ENCODE assay signal across 30 mouse cellular contexts in genomic region chr1:19900983-19901531, GRCm38 (mm10).
DNase-seq lines count a peak whose midpoint lies in the region; ATAC-seq and TF ChIP-seq lines count a peak whose summit lies in the region.
"Had no signal": no experiment of that assay in that cellular context is flagged by ENCODE, and none has a peak within 500 bp of the region (broad histone marks: within the 10 kb centered on the region; RNA-seq: fewer than 3 reads in every experiment).

No protein-coding gene starts in this region.

- H3K9me3 ChIP-seq in midbrain, embryonic 10.5 days (replicated peaks): no peaks in the 10 kb centered on the region
- no peaks in the 10 kb centered on the region for H3K9me3 ChIP-seq in midbrain, postnatal 0 days (ENCODE audit: low read length)
- H3K9me3 ChIP-seq in midbrain, embryonic 16.5 days (replicated peaks; ENCODE audit: control insufficient read depth, low read length, poor library complexity, severe bottlenecking): no peaks in the 10 kb centered on the region
- H3K9me3 ChIP-seq: embryonic facial prominence, embryonic 15.5 days; hindbrain, embryonic 12.5 days; intestine, embryonic 15.5 days; limb, embryonic 10.5 days; limb, embryonic 15.5 days; liver, embryonic 13.5 days had no signal

- no peak for ATAC-seq in midbrain, postnatal 0 days (ENCODE audit: low FRiP score)
- ATAC-seq in midbrain, embryonic 16.5 days: peak; percentile 37; the same call in 1 of the 2 replicates
- ATAC-seq: activated CD4-positive, CD25-positive, alpha-beta regulatory T cell, adult 4 months; hindbrain, postnatal 0 days; intestine, embryonic 15.5 days; lung, postnatal 0 days had no signal

- DNase-seq in embryo, embryonic 10 days (ENCODE audit: low spot score): peak; percentile 34
- no peak for DNase-seq in embryo, embryonic 9.5 days (ENCODE audit: extremely low spot score)
- DNase-seq in midbrain, embryonic 10.5 days (ENCODE audit: low spot score): peak; percentile 49
- DNase-seq in midbrain, postnatal 0 days (ENCODE audit: low spot score): no peak
- no peak for DNase-seq in lung, postnatal 36 days
- DNase-seq in left cerebral cortex, postnatal 36 days (ENCODE audit: low spot score in 2 of 2): no peak
- DNase-seq: adrenal gland, adult 2 months; adrenal gland, postnatal 36 days; cerebellum, adult 2 months; cerebellum, postnatal 14 days; gastrocnemius, postnatal 36 days; heart, adult 18-20 months; heart, postnatal 36 days; kidney, adult 2 months; kidney, postnatal 36 days; liver, embryonic 13.5 days; lung, adult 18-20 months had no signal

- no peak overlapping the region for H3K9ac ChIP-seq in midbrain, postnatal 0 days (replicated peaks; ENCODE audit: low read length, poor library complexity, severe bottlenecking)
- no peak overlapping the region for H3K9ac ChIP-seq in midbrain, embryonic 16.5 days (ENCODE audit: low read depth, low read length)
- H3K9ac ChIP-seq: embryonic facial prominence, embryonic 15.5 days; hindbrain, embryonic 12.5 days; intestine, embryonic 15.5 days; limb, embryonic 15.5 days; liver, embryonic 13.5 days had no signal

- H3K36me3 ChIP-seq in midbrain, embryonic 10.5 days: no peaks in the 10 kb centered on the region
- no peaks in the 10 kb centered on the region for H3K36me3 ChIP-seq in midbrain, postnatal 0 days (ENCODE audit: insufficient read depth, low read length)
- H3K36me3 ChIP-seq in midbrain, embryonic 16.5 days (ENCODE audit: control insufficient read depth, insufficient read depth, low read length): no peaks in the 10 kb centered on the region
- H3K36me3 ChIP-seq: embryonic facial prominence, embryonic 15.5 days; hindbrain, embryonic 12.5 days; intestine, embryonic 15.5 days; limb, embryonic 10.5 days; limb, embryonic 15.5 days; liver, embryonic 13.5 days had no signal

- 19% methylated on average over 2 of the region's 2 CpGs for WGBS in midbrain, embryonic 10.5 days
- 39% methylated on average over 2 of the region's 2 CpGs for WGBS in midbrain, postnatal 0 days
- WGBS in midbrain, embryonic 16.5 days: 29% methylated on average over 2 of the region's 2 CpGs

- peaks cover 87% of the 10 kb centered on the region for H3K27me3 ChIP-seq in midbrain, embryonic 10.5 days (ENCODE audit: low read depth, poor library complexity, severe bottlenecking)
- H3K27me3 ChIP-seq in midbrain, postnatal 0 days (ENCODE audit: insufficient read depth, low read length): no peaks in the 10 kb centered on the region; the same call in 1 of the 2 replicates
- H3K27me3 ChIP-seq in midbrain, embryonic 16.5 days (ENCODE audit: control insufficient read depth, insufficient read depth, low read depth, low read length): no peaks in the 10 kb centered on the region
- H3K27me3 ChIP-seq: CH12.LX; embryonic facial prominence, embryonic 15.5 days; hindbrain, embryonic 12.5 days; intestine, embryonic 15.5 days; limb, embryonic 15.5 days; liver, embryonic 13.5 days had no signal

- H3K4me2 ChIP-seq in midbrain, postnatal 0 days (ENCODE audit: low read depth, low read length, poor library complexity, severe bottlenecking): no peak overlapping the region
- H3K4me2 ChIP-seq in midbrain, embryonic 16.5 days (ENCODE audit: low read length): no peak overlapping the region
- H3K4me2 ChIP-seq: embryonic facial prominence, embryonic 15.5 days; heart, embryonic 11.5 days; hindbrain, embryonic 12.5 days; intestine, embryonic 15.5 days; limb, embryonic 15.5 days; liver, embryonic 13.5 days had no signal

- peaks cover 37% of the 10 kb centered on the region for H3K4me1 ChIP-seq in midbrain, embryonic 10.5 days
- no peaks in the 10 kb centered on the region for H3K4me1 ChIP-seq in midbrain, postnatal 0 days (ENCODE audit: insufficient read depth, low read length)
- peaks cover 7% of the 10 kb centered on the region; the same call in 1 of the 2 replicates for H3K4me1 ChIP-seq in midbrain, embryonic 16.5 days (ENCODE audit: control insufficient read depth, insufficient read depth, low read length)
- H3K4me1 ChIP-seq: embryonic facial prominence, embryonic 15.5 days; intestine, embryonic 15.5 days; limb, embryonic 10.5 days; limb, embryonic 15.5 days; liver, embryonic 13.5 days had no signal

- intact Hi-C loops in left cerebral cortex, postnatal 36 days (cut with DNase I): no loop called here

- no peak overlapping the region for H3K4me3 ChIP-seq in midbrain, embryonic 10.5 days
- H3K4me3 ChIP-seq in midbrain, postnatal 0 days (ENCODE audit: low read depth, low read length): no peak overlapping the region
- no peak overlapping the region for H3K4me3 ChIP-seq in midbrain, embryonic 16.5 days (ENCODE audit: low read depth, low read length)
- H3K4me3 ChIP-seq: embryonic facial prominence, embryonic 15.5 days; hindbrain, embryonic 12.5 days; intestine, embryonic 15.5 days; layer of hippocampus, adult 2 months; limb, embryonic 10.5 days; limb, embryonic 15.5 days; liver, embryonic 13.5 days had no signal

- TF ChIP-seq CTCF in midbrain, postnatal 0 days (IDR thresholded peaks at IDR 0.05): no peak

- H3K27ac ChIP-seq in midbrain, embryonic 10.5 days (replicated peaks): no peak overlapping the region
- no peak overlapping the region for H3K27ac ChIP-seq in midbrain, postnatal 0 days (ENCODE audit: low read depth, low read length)
- H3K27ac ChIP-seq in midbrain, embryonic 16.5 days (ENCODE audit: low read length): no peak overlapping the region
- H3K27ac ChIP-seq: embryonic facial prominence, embryonic 15.5 days; hindbrain, embryonic 12.5 days; hindbrain, postnatal 0 days; intestine, embryonic 15.5 days; layer of hippocampus, adult 2 months; limb, embryonic 10.5 days; limb, embryonic 15.5 days; liver, embryonic 13.5 days; macrophage had no signal

Comparison
In these comparisons a context has a peak if more than half of its experiments do, and no peak if none do; other contexts are left out.
1. DNase-seq: peak in embryo, embryonic 10 days (single experiment) and midbrain, embryonic 10.5 days (single experiment); none in embryo, embryonic 9.5 days (single experiment), midbrain, postnatal 0 days (single experiment), lung, postnatal 36 days (single experiment) and left cerebral cortex, postnatal 36 days (0 of 2).